Mouse (Mus musculus) thymus, postnatal 14 days (tissue): ENCODE measurements around the gene Tysnd1.

ENCODE experiments used
- DNase-seq: peaks from one replicate; pipeline ENCODE4 v3.0.0; 2021

Tysnd1 gene

DNA sequence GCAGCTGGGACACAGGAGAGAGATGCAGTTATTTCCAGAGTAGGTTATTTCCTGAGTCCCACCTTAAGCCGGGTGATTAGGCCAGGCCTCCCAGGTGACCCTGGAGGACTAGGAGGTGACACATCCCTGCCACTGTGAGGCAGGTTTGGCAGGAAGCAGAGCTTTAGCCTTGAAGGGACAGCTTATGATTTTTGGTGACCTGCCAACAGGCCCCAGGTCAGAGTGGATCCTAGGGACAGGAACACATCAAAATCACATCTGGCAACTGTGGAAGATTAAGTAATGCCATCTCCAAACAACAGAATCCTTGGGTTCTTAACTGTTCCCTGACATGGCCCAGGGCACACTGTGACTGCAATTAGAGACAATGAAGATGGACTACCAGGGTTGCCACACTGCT is 46.0 kb downstream of the Tysnd1 start:
- no peak for DNase-seq

- DNase-seq, result no peak
Observed at GRCm38 (mm10) chr10:61741873-61742272, 46.6 kb downstream of the Tysnd1 start.

DNA sequence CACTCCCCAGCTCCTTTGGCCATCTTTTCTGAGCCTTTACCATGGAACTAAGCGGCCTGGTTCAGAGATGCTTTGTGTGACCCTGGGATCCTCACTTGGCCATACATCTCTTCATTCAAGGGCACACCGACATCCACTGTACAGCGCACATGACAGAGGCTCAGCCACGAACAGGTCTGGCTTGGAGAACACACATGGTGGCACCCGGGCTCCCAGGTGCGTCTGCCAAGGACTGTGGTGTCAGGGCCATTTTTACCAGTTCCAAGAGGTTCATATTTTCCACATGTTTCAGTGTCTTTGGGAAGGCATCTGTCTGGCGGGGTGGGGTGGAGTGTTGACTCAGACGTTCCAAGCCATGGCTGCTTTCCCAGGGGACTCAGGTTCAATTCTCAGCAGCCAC is 47.0 kb downstream of the Tysnd1 start:
- DNase-seq, result no peak

GRCm38 (mm10) chr10:61745133-61745532 is 49.8 kb downstream of the Tysnd1 start:
- peak; percentile 16 for DNase-seq

DNA sequence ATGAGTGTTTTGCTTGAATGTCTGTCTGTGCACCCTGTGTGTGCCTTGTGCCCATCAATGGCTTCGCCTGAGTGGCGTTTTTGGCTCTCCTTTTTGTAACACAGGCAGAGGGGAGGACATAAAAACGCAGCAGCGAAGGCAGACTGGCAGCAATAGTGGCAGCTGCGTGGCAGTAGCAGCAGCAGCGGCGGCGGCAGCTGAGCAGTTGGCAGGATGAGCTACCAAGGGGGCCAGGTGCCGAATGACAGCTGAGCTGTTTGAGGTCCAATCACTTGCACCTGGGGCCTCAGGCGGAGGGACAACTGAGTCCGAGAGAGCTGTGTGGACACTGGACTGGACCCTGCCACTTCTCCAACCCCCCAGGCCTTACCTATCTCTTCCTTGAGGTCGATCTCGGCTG is 52.0 kb downstream of the Tysnd1 start:
- DNase-seq, result no peak

DNA sequence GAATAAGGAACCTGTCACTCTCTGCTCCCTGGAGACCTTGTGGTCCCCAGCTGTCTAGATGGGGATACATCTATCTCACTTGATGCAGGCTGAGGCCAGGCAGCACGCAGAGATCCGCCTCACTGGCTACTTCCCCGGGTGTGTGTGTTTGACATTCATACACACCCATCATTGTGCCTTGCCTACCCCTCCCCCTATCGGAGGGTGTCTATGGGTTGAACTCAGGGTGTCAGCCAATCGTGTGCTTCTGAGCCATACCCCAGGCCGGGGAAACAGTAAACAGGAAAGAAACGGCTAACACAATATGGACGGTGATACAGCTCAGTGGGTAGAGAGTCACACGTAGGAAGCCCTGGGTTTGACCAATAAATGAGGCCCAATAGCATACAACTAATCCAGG is 54.7 kb downstream of the Tysnd1 start:
- no peak for DNase-seq

DNA sequence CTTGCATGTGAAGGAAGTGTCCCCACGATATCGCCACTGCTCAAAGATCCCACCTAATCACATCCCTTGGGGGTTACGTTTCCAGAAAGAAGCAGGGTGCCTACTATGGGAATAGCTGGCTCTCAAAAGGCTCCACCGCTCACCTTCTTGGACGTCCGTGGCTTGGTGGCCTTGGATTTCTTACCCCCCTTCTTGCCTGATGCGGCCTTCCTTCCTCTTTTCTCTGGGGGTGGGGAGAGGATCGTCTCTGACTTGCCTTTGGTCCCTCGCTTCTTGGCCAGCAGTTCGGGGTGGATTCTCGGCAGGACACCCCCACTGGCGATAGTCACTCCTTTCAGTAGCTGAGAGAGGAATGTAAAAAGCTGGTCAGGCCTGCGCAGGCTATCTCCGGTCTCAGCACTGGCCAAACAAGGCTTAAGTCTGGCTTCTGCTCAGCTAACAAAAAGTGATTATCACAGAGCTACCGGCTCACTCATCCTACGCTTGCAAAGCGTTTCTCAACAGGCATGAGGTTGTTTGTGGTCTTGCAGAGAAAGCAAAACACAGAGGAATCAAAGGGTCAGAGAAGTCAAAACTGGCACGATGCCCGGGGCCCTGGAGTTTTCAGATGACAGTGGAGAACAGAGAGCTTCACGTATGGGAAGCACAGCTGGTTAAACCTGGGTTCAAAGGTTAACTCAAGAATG is 56.4 kb downstream of the Tysnd1 start:
- no peak for DNase-seq
